Mouse (Mus musculus) erythroblast, adult 5-6 weeks (primary cell): ENCODE results near the gene Amt. TPM values are rescaled to one million over a fixed set of nuclear protein-coding genes. Genes with fewer than 3 reads are reported as not detected.

ENCODE experiments used
- total RNA-seq, 2 experiments: library from RNA; stranded (forward) in 1 of 2; stranded (reverse) in 1 of 2; fragments of 150-400 nt in 1 of 2; fragments of 200-764, 138-1000 nt in 1 of 2; gene quantifications; 2 replicates each; pipeline versions ENCODE4 v1.2.3 to v1.2.4; 2015 to 2017; ENCODE audit warnings: low replicate concordance in 2 of 2

Gene Amt
- total RNA-seq, 2 experiments from 2014 or later = 0.51 TPM; not detected in 1

Other genes starting within 250 kb of the Amt start
- 4.8 and 5.6 TPM in 2 replicates for gene Gmppb, start 247.6 kb upstream of the Amt start, total RNA-seq (2015; ENCODE audit: low replicate concordance)
- gene Gmppb, start 247.6 kb upstream of the Amt start, total RNA-seq (2017; ENCODE audit: low replicate concordance) = 4.1 and 7.8 TPM in 2 replicates
- gene Amigo3, start 243.7 kb upstream of the Amt start, total RNA-seq (2015; ENCODE audit: low replicate concordance) = 0.77 TPM in 1 of 2 replicates, not detected in the other
- 2.3 and 2.8 TPM in 2 replicates for gene Amigo3, start 243.7 kb upstream of the Amt start, total RNA-seq (2017; ENCODE audit: low replicate concordance)
- gene Mst1, start 216.4 kb upstream of the Amt start, total RNA-seq (2015; ENCODE audit: low replicate concordance) = 33.0 and 48.8 TPM in 2 replicates
- gene Mst1, start 216.4 kb upstream of the Amt start, total RNA-seq (2017; ENCODE audit: low replicate concordance) = 6.6 and 13.4 TPM in 2 replicates
- 734 and 842 TPM in 2 replicates for gene Rnf123, start 213.5 kb upstream of the Amt start, total RNA-seq (2015; ENCODE audit: low replicate concordance)
- gene Rnf123, start 213.5 kb upstream of the Amt start, total RNA-seq (2017; ENCODE audit: low replicate concordance) = 498 and 626 TPM in 2 replicates
- gene Apeh, start 202.2 kb upstream of the Amt start, total RNA-seq (2015; ENCODE audit: low replicate concordance) = 123 and 182 TPM in 2 replicates
- gene Apeh, start 202.2 kb upstream of the Amt start, total RNA-seq (2017; ENCODE audit: low replicate concordance) = 219 and 268 TPM in 2 replicates
- gene Bsn, start 106.5 kb upstream of the Amt start, total RNA-seq (2015; ENCODE audit: low replicate concordance) = 0.38 and 1.0 TPM in 2 replicates
- gene Bsn, start 106.5 kb upstream of the Amt start, total RNA-seq (2017; ENCODE audit: low replicate concordance) = 1.3 and 2.0 TPM in 2 replicates
- gene Dag1, start 32.9 kb upstream of the Amt start, total RNA-seq (2015; ENCODE audit: low replicate concordance) = 1.7 and 6.7 TPM in 2 replicates
- gene Dag1, start 32.9 kb upstream of the Amt start, total RNA-seq (2017; ENCODE audit: low replicate concordance) = 1.7 TPM in 2 replicates
- gene Nicn1, start 6.4 kb upstream of the Amt start, total RNA-seq (2015; ENCODE audit: low replicate concordance) = 0.58 TPM in 1 of 2 replicates, not detected in the other
- gene Nicn1, start 6.4 kb upstream of the Amt start, total RNA-seq (2017; ENCODE audit: low replicate concordance) = 1.0 TPM in 1 of 2 replicates, not detected in the other
- 149 and 157 TPM in 2 replicates for gene Rhoa, start 9.3 kb downstream of the Amt start, total RNA-seq (2015; ENCODE audit: low replicate concordance)
- gene Rhoa, start 9.3 kb downstream of the Amt start, total RNA-seq (2017; ENCODE audit: low replicate concordance) = 238 and 268 TPM in 2 replicates
- 6.1 and 9.2 TPM in 2 replicates for gene Tcta, start 9.3 kb downstream of the Amt start, total RNA-seq (2015; ENCODE audit: low replicate concordance)
- 4.1 and 4.5 TPM in 2 replicates for gene Tcta, start 9.3 kb downstream of the Amt start, total RNA-seq (2017; ENCODE audit: low replicate concordance)
- 5,168 and 5,395 TPM in 2 replicates for gene Gpx1, start 42.0 kb downstream of the Amt start, total RNA-seq (2015; ENCODE audit: low replicate concordance)
- 4,534 and 5,176 TPM in 2 replicates for gene Gpx1, start 42.0 kb downstream of the Amt start, total RNA-seq (2017; ENCODE audit: low replicate concordance)
- gene Usp4, start 51.0 kb downstream of the Amt start, total RNA-seq (2015; ENCODE audit: low replicate concordance) = 158 and 217 TPM in 2 replicates
- gene Usp4, start 51.0 kb downstream of the Amt start, total RNA-seq (2017; ENCODE audit: low replicate concordance) = 141 and 164 TPM in 2 replicates
- gene 1700102P08Rik, start 96.0 kb downstream of the Amt start, total RNA-seq (2015; ENCODE audit: low replicate concordance) = 7.3 and 8.6 TPM in 2 replicates
- gene 1700102P08Rik, start 96.0 kb downstream of the Amt start, total RNA-seq (2017; ENCODE audit: low replicate concordance) = 10.5 and 11.6 TPM in 2 replicates
- not detected in 2 replicates for gene Ccdc36, start 131.6 kb downstream of the Amt start, total RNA-seq (2015; ENCODE audit: low replicate concordance)
- gene Ccdc36, start 131.6 kb downstream of the Amt start, total RNA-seq (2017; ENCODE audit: low replicate concordance) = not detected in 2 replicates
- not detected in 2 replicates for gene BC048562, start 139.6 kb downstream of the Amt start, total RNA-seq (2015; ENCODE audit: low replicate concordance)
- gene BC048562, start 139.6 kb downstream of the Amt start, total RNA-seq (2017; ENCODE audit: low replicate concordance) = not detected in 2 replicates
- gene Ccdc71, start 163.7 kb downstream of the Amt start, total RNA-seq (2015; ENCODE audit: low replicate concordance) = 6.1 and 21.7 TPM in 2 replicates
- gene Ccdc71, start 163.7 kb downstream of the Amt start, total RNA-seq (2017; ENCODE audit: low replicate concordance) = 1.5 and 5.8 TPM in 2 replicates
- 0.77 and 2.9 TPM in 2 replicates for gene Klhdc8b, start 164.7 kb downstream of the Amt start, total RNA-seq (2015; ENCODE audit: low replicate concordance)
- gene Klhdc8b, start 164.7 kb downstream of the Amt start, total RNA-seq (2017; ENCODE audit: low replicate concordance) = 3.3 and 4.3 TPM in 2 replicates
- gene Lamb2, start 182.9 kb downstream of the Amt start, total RNA-seq (2015; ENCODE audit: low replicate concordance) = not detected in 2 replicates
- not detected in 2 replicates for gene Lamb2, start 182.9 kb downstream of the Amt start, total RNA-seq (2017; ENCODE audit: low replicate concordance)
- 57.9 and 59.6 TPM in 2 replicates for gene Usp19, start 193.7 kb downstream of the Amt start, total RNA-seq (2015; ENCODE audit: low replicate concordance)
- gene Usp19, start 193.7 kb downstream of the Amt start, total RNA-seq (2017; ENCODE audit: low replicate concordance) = 80.2 and 94.7 TPM in 2 replicates
- 18.6 and 69.2 TPM in 2 replicates for gene Qars, start 210.9 kb downstream of the Amt start, total RNA-seq (2015; ENCODE audit: low replicate concordance)
- 54.2 and 64.6 TPM in 2 replicates for gene Qars, start 210.9 kb downstream of the Amt start, total RNA-seq (2017; ENCODE audit: low replicate concordance)
- gene Qrich1, start 220.0 kb downstream of the Amt start, total RNA-seq (2015; ENCODE audit: low replicate concordance) = 26.9 and 40.5 TPM in 2 replicates
- 55.7 and 59.0 TPM in 2 replicates for gene Qrich1, start 220.0 kb downstream of the Amt start, total RNA-seq (2017; ENCODE audit: low replicate concordance)